Mouse (Mus musculus): Measurements from ENCODE around the gene Fzd2. TPM values are rescaled to one million over a fixed set of nuclear protein-coding genes. Genes with fewer than 3 reads are reported as not detected.

Gene Fzd2
- polyA plus RNA-seq, 1 experiment from 2014 or later: 27.8 TPM

DNA sequence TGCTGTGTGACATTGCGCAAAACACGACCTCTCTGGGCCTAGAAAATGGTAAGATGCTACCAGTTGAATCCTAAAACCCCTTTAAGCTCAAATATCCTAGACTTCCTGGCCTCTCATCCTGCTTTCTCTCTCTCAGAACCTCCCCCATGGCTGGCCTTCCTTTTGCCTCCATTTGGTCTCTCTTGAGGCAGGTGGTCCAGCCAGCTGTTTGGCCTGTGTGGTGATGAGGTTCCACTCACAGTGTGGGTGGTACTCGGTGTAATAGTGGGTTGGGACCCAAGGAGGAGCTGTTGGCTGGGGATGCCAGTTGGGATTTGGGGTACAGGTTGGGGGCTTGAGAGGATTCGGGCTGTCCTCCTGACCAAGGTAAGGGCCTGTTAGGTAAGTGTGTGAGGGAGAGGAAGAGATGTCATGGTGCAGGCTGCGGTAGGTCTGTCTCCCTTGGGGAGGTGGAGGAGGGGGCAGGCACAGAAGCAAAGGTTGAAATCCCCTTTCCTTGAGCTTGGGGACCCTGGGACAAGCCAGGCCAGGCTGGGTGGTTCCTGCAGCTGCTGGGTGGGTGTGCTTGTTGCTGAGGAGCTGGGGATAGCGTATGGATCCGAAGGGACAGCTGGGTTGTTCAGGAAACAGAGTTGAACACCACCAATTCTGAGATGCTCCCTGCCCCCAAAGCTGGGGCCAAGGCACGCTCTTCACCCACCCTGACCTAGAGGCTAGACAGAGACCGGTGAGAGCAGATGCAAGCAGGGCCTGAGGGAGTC, 23.2 kb downstream of the Fzd2 start:
- no peak overlapping the region for H3K9ac ChIP-seq (ENCODE audit: low read length)
- no peaks in the 10 kb centered on the region for H3K36me3 ChIP-seq (ENCODE audit: control insufficient read depth, insufficient read depth, low read length)
- ATAC-seq (ENCODE audit: low read depth): no peak
- no peak overlapping the region for H3K27ac ChIP-seq (ENCODE audit: low read length)
- no peak overlapping the region for H3K4me3 ChIP-seq (ENCODE audit: low read length)
- peaks cover 35% of the 10 kb centered on the region for H3K4me1 ChIP-seq (replicated peaks; ENCODE audit: control insufficient read depth, insufficient read depth, low read length)
- H3K9me3 ChIP-seq (ENCODE audit: control insufficient read depth, low read length): no peaks in the 10 kb centered on the region
- 82% methylated on average over 9 of the region's 9 CpGs for WGBS
- H3K4me2 ChIP-seq (ENCODE audit: low read depth, low read length): no peak overlapping the region
- no peaks in the 10 kb centered on the region for H3K27me3 ChIP-seq (ENCODE audit: control insufficient read depth, insufficient read depth, low read depth, low read length)

DNA sequence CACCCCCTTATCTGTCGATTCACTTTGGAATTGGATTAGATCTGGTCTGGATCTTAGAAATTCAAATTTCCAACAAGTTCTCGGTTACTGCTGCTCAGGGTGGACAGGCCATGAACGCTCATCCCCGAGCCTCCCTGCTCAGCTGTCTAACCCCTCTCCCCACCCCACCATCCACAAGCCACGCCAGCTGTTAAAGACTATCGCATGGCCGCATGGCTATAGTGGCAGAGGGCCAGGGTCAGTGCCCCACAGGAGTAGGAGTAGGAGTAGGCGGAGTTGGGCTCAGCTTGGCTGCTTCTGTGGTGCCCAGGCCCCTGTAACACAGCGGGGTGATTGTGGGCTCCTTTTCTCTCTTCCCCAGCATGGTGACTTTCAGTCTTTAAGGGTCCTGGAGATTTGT, 24.3 kb downstream of the Fzd2 start:
- ATAC-seq (ENCODE audit: low read depth): no peak
- H3K4me1 ChIP-seq (replicated peaks; ENCODE audit: control insufficient read depth, insufficient read depth, low read length): peaks cover 44% of the 10 kb centered on the region
- no peaks in the 10 kb centered on the region for H3K9me3 ChIP-seq (ENCODE audit: control insufficient read depth, low read length)
- H3K4me3 ChIP-seq (ENCODE audit: low read length): no peak overlapping the region
- 62% methylated on average over 9 of the region's 9 CpGs for WGBS
- H3K36me3 ChIP-seq (ENCODE audit: control insufficient read depth, insufficient read depth, low read length): no peaks in the 10 kb centered on the region
- H3K9ac ChIP-seq (ENCODE audit: low read length): no peak overlapping the region
- H3K27ac ChIP-seq (ENCODE audit: low read length): no peak overlapping the region
- no peak overlapping the region for H3K4me2 ChIP-seq (ENCODE audit: low read depth, low read length)
- no peaks in the 10 kb centered on the region for H3K27me3 ChIP-seq (ENCODE audit: control insufficient read depth, insufficient read depth, low read depth, low read length)

DNA sequence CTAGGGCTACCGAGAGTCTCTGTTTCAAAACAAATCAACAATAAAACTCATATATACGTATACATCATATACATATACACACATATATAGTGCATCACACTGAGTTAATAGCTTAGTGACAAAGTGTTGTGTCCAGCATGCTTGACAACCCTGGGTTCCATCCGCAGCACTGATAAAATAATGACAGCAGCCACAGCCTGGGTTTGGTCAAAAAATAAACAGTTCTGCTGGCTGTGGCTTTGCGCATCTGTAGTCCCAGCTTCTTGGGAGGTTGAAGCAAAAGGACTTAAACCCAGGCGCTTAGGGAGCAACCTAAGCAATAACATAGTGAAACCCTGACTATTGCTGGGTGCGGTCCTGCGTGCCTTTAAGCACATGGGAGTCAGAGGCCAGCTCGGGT, 25.2 kb downstream of the Fzd2 start:
- peaks cover 35% of the 10 kb centered on the region for H3K4me1 ChIP-seq (replicated peaks; ENCODE audit: control insufficient read depth, insufficient read depth, low read length)
- no peak overlapping the region for H3K9ac ChIP-seq (ENCODE audit: low read length)
- no peaks in the 10 kb centered on the region for H3K9me3 ChIP-seq (ENCODE audit: control insufficient read depth, low read length)
- 36% methylated on average over 8 of the region's 8 CpGs for WGBS
- no peak overlapping the region for H3K4me2 ChIP-seq (ENCODE audit: low read depth, low read length)
- no peak overlapping the region for H3K4me3 ChIP-seq (ENCODE audit: low read length)
- no peaks in the 10 kb centered on the region for H3K36me3 ChIP-seq (ENCODE audit: control insufficient read depth, insufficient read depth, low read length)
- ATAC-seq (ENCODE audit: low read depth): no peak
- H3K27ac ChIP-seq (ENCODE audit: low read length): no peak overlapping the region
- no peaks in the 10 kb centered on the region for H3K27me3 ChIP-seq (ENCODE audit: control insufficient read depth, insufficient read depth, low read depth, low read length)

DNA sequence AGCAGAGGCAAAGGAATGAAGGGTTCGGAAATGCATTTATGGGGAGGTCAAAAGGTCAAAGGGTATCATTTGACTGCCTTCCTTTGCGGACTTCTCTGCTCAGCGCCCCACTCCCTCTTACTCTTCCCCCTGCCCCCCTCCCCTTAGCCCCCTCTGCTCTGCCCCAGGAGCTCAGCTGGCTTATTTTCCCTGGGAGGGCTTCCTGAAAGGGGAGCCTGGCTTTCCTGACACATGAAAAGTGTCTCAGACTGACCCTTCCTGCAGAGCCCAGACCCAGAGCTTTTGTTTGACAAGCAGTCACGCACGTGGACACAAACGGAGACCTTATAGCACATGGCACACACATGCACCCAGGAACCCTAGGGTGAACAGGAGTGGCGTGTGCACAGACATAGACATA, 26.5 kb downstream of the Fzd2 start:
- no peak overlapping the region for H3K9ac ChIP-seq (ENCODE audit: low read length)
- peaks cover 23% of the 10 kb centered on the region for H3K4me1 ChIP-seq (replicated peaks; ENCODE audit: control insufficient read depth, insufficient read depth, low read length)
- H3K36me3 ChIP-seq (ENCODE audit: control insufficient read depth, insufficient read depth, low read length): no peaks in the 10 kb centered on the region
- H3K9me3 ChIP-seq (ENCODE audit: control insufficient read depth, low read length): no peaks in the 10 kb centered on the region
- ATAC-seq (ENCODE audit: low read depth): no peak; the same call in 1 of the 2 replicates
- 27% methylated on average over 7 of the region's 7 CpGs for WGBS
- no peak overlapping the region for H3K4me2 ChIP-seq (ENCODE audit: low read depth, low read length)
- H3K4me3 ChIP-seq (ENCODE audit: low read length): no peak overlapping the region
- no peak overlapping the region for H3K27ac ChIP-seq (ENCODE audit: low read length)
- H3K27me3 ChIP-seq (ENCODE audit: control insufficient read depth, insufficient read depth, low read depth, low read length): no peaks in the 10 kb centered on the region

DNA sequence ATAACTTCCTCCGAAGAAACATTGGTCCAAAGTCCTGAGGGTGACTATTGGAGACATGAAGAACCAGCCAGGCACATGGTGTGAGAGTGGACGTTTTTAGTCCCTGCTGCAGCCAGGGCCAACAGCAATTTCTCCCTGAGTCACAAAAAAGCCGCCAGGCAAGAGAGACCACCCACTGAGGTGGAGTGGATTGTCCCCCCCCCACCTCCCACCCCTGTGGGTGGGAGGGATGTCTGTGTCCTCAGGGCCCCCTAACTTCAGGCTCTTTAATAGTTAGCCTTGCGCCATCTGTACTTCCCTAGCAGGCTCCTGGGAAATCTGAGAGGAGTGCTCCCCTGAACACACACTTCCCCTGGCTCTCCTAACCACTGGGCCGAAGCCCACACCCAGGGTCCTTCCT, 27.0 kb downstream of the Fzd2 start:
- 36% methylated on average over 5 of the region's 5 CpGs for WGBS
- H3K27me3 ChIP-seq (ENCODE audit: control insufficient read depth, insufficient read depth, low read depth, low read length): no peaks in the 10 kb centered on the region
- H3K4me2 ChIP-seq (ENCODE audit: low read depth, low read length): no peak overlapping the region
- no peaks in the 10 kb centered on the region for H3K9me3 ChIP-seq (ENCODE audit: control insufficient read depth, low read length)
- H3K27ac ChIP-seq (ENCODE audit: low read length): peak overlapping the region; percentile 20; the same call in 1 of the 2 replicates
- H3K9ac ChIP-seq (ENCODE audit: low read length): peak overlapping the region; percentile 22; the same call in 1 of the 2 replicates
- peaks cover 23% of the 10 kb centered on the region for H3K4me1 ChIP-seq (replicated peaks; ENCODE audit: control insufficient read depth, insufficient read depth, low read length)
- ATAC-seq (ENCODE audit: low read depth): peak; percentile 4; the same call in 1 of the 2 replicates
- no peaks in the 10 kb centered on the region for H3K36me3 ChIP-seq (ENCODE audit: control insufficient read depth, insufficient read depth, low read length)
- no peak overlapping the region for H3K4me3 ChIP-seq (ENCODE audit: low read length)

DNA sequence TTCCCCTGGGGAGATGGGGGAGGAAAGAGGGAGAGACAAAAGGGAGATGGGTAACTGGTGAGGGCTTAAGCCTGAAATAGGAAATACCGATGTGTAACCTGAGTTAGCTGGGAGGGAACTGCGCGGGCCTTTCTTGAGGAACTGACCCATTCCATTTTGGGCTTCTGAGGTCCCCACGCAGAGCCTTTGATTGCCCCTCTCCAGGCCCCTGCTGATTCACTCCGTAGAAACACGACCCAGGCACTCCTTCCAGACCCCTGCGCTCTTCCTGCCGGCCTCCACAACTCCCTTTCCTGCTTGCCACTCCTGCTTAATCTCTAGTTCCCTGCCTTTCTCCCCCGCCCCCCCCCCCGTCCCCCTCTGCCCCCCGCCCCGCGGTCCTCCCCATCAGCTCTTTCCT, 28.5 kb downstream of the Fzd2 start:
- Histone ChIP-seq H3K27ac (ENCODE audit: low read length) (no peak overlapping the region; the same call in 1 of the 2 replicates), H3K27me3 (ENCODE audit: control insufficient read depth, insufficient read depth, low read depth, low read length) (no peaks in the 10 kb centered on the region), H3K9ac (ENCODE audit: low read length) (no peak overlapping the region), H3K9me3 (ENCODE audit: control insufficient read depth, low read length) (no peaks in the 10 kb centered on the region), H3K36me3 (ENCODE audit: control insufficient read depth, insufficient read depth, low read length) (no peaks in the 10 kb centered on the region), H3K4me1 (replicated peaks; ENCODE audit: control insufficient read depth, insufficient read depth, low read length) (peaks cover 30% of the 10 kb centered on the region), H3K4me3 (ENCODE audit: low read length) (no peak overlapping the region), H3K4me2 (ENCODE audit: low read depth, low read length) (peak overlapping the region; percentile 37)
- 12% methylated on average over 8 of the region's 13 CpGs for WGBS
- no peak for ATAC-seq (ENCODE audit: low read depth)

DNA sequence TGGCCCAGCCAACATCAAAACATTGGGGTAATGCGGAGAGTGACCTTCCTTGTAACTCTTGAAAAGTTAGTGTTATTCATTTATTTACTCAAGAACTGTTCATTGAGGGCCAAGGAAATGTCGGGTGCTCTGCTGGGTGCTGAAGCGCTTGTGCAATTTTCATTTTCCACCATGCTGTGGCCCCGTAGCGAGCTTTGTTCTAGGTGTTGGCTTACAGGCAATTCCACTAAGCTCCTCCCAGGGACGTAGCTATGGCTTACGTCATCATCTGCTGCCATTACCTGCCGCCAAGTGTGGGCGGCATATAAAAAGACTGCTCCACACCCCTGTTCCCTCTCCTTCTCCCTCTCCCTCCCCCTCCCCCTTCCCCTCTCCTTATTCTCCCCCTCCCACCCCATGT, 29.2 kb downstream of the Fzd2 start:
- Histone ChIP-seq H3K27me3 (ENCODE audit: control insufficient read depth, insufficient read depth, low read depth, low read length) (no peaks in the 10 kb centered on the region), H3K4me2 (ENCODE audit: low read depth, low read length) (peak overlapping the region; percentile 37), H3K27ac (ENCODE audit: low read length) (peak overlapping the region; percentile 65), H3K4me3 (ENCODE audit: low read length) (no peak overlapping the region), H3K9me3 (ENCODE audit: control insufficient read depth, low read length) (no peaks in the 10 kb centered on the region), H3K9ac (ENCODE audit: low read length) (no peak overlapping the region), H3K4me1 (replicated peaks; ENCODE audit: control insufficient read depth, insufficient read depth, low read length) (peaks cover 30% of the 10 kb centered on the region), H3K36me3 (ENCODE audit: control insufficient read depth, insufficient read depth, low read length) (no peaks in the 10 kb centered on the region)
- 17% methylated on average over 9 of the region's 9 CpGs for WGBS
- peak; percentile 47 for ATAC-seq (ENCODE audit: low read depth)

DNA sequence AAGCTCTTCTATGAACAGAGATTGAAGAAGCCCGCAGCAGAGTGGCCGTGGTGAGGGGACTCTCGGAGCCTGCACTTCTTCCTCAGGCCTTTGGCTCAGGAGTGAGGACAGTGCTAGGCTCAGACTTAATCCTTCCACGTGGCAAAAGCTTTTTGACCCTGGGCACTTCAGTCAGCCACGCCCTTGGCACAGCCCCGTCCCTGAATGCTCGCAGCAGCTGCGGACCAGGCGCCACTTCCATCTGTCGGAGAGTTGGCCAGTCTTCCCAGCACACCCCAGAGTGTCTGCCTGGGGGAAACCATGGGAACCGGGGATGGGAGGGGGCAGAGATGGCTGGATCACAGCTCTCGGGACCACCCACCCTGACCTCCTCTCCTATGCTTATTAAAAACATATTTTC, 32.7 kb downstream of the Fzd2 start:
- H3K4me2 ChIP-seq (ENCODE audit: low read depth, low read length): no peak overlapping the region
- WGBS: 22% methylated on average over 12 of the region's 12 CpGs
- no peak overlapping the region for H3K4me3 ChIP-seq (ENCODE audit: low read length)

DNA sequence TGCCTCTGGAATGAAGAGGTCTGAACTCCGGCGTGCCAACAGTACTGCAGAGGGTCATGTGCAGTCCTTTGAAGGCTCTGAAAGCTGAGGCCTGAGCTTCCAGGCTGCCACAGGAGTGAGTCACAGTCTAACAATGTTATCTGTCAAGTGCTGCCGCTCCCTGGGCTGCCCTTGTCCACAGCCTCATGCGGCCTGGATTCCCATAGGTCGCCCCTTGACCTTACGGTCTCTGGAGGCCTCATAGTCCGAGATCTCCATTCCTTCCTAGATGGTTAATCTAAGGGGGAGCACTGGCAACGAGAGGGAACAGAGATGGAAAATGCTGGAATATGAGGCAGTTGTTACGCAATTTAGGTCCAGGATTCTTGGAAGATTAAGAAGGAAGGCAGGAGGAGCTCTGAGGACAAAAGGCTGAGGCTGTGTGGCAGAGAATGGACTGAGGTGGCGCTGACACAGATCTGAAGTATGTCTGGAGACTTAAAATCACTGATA, 39.7 kb downstream of the Fzd2 start:
- H3K27ac ChIP-seq (ENCODE audit: low read length): peak overlapping the region; percentile 74
- no peak overlapping the region for H3K9ac ChIP-seq (ENCODE audit: low read length)

More for the DNA sequence above, 32.7 kb downstream of the Fzd2 start:
- no peaks in the 10 kb centered on the region for H3K9me3 ChIP-seq (ENCODE audit: control insufficient read depth, low read length)
- H3K4me1 ChIP-seq (replicated peaks; ENCODE audit: control insufficient read depth, insufficient read depth, low read length): peaks cover 25% of the 10 kb centered on the region
- H3K36me3 ChIP-seq (ENCODE audit: control insufficient read depth, insufficient read depth, low read length): no peaks in the 10 kb centered on the region
- no peaks in the 10 kb centered on the region for H3K27me3 ChIP-seq (ENCODE audit: control insufficient read depth, insufficient read depth, low read depth, low read length)
- ATAC-seq (ENCODE audit: low read depth): peak; percentile 65
- H3K9ac ChIP-seq (ENCODE audit: low read length): no peak overlapping the region
- H3K27ac ChIP-seq (ENCODE audit: low read length): no peak overlapping the region

More for the DNA sequence above, 39.7 kb downstream of the Fzd2 start:
- H3K9me3 ChIP-seq (ENCODE audit: control insufficient read depth, low read length): no peaks in the 10 kb centered on the region
- no peak overlapping the region for H3K4me2 ChIP-seq (ENCODE audit: low read depth, low read length)
- peak; percentile 84 for ATAC-seq (ENCODE audit: low read depth)
- H3K4me3 ChIP-seq (ENCODE audit: low read length): no peak overlapping the region
- no peaks in the 10 kb centered on the region for H3K27me3 ChIP-seq (ENCODE audit: control insufficient read depth, insufficient read depth, low read depth, low read length)
- peaks cover 11% of the 10 kb centered on the region for H3K4me1 ChIP-seq (replicated peaks; ENCODE audit: control insufficient read depth, insufficient read depth, low read length)
- no peaks in the 10 kb centered on the region for H3K36me3 ChIP-seq (ENCODE audit: control insufficient read depth, insufficient read depth, low read length)
- WGBS: 34% methylated on average over 10 of the region's 10 CpGs
